Mouse (Mus musculus) right cerebral cortex, postnatal 36 days (tissue): ENCODE measurements around the gene E2f1.
A peak's percentile ranks its signal among the peaks of the same experiment; 100 is the strongest.

ENCODE experiments used
- DNase-seq, 2 experiments: peaks; one replicate each; pipeline ENCODE4 v3.0.0; 2022; ENCODE audit warnings: low spot score in 2 of 2, mixed read lengths in 1 of 2

Gene E2f1

GRCm38 (mm10) chr2:154552424-154552907, 17.2 kb downstream of the E2f1 start:
- DNase-seq = peak; percentile 43 to 47

- no peak for DNase-seq
Measured at GRCm38 (mm10) chr2:154551927-154552326, 17.8 kb downstream of the E2f1 start.

- no peak for DNase-seq
Measured at GRCm38 (mm10) chr2:154551476-154551875, 18.2 kb downstream of the E2f1 start, which contains the start of gene Actl10. Gene Actl10 (plus strand): TSS chr2:154551776.

GRCm38 (mm10) chr2:154550937-154551336, 18.8 kb downstream of the E2f1 start:
- DNase-seq = no peak

GRCm38 (mm10) chr2:154549886-154550189, 19.9 kb downstream of the E2f1 start:
- no peak for DNase-seq

GRCm38 (mm10) chr2:154549127-154549885, 20.4 kb downstream of the E2f1 start:
- peak; percentile 48 to 49 for DNase-seq

- no peak for DNase-seq
Measured at GRCm38 (mm10) chr2:154548688-154549087, 21.0 kb downstream of the E2f1 start.

GRCm38 (mm10) chr2:154546711-154547110, 23.0 kb downstream of the E2f1 start, which contains the start of gene 1700003F12Rik:
Gene 1700003F12Rik (plus strand): TSS chr2:154547085.
- DNase-seq = no peak

GRCm38 (mm10) chr2:154543567-154544347, 25.9 kb downstream of the E2f1 start:
- DNase-seq = peak; percentile 66 to 74

- no peak for DNase-seq
Measured at GRCm38 (mm10) chr2:154541630-154542029, 28.1 kb downstream of the E2f1 start.

GRCm38 (mm10) chr2:154539720-154540119, 30.0 kb downstream of the E2f1 start:
- DNase-seq = peak in 1 of 2 experiments; percentile 47

- DNase-seq = no peak
Measured at GRCm38 (mm10) chr2:154538710-154539109, 31.0 kb downstream of the E2f1 start.

GRCm38 (mm10) chr2:154538310-154538709, 31.4 kb downstream of the E2f1 start:
- peak in 1 of 2 experiments; percentile 69 for DNase-seq

GRCm38 (mm10) chr2:154534704-154535270, 34.9 kb downstream of the E2f1 start:
- DNase-seq = no peak

GRCm38 (mm10) chr2:154532888-154533287, 36.8 kb downstream of the E2f1 start:
- no peak for DNase-seq

GRCm38 (mm10) chr2:154526531-154526930, 43.2 kb downstream of the E2f1 start:
- no peak for DNase-seq

GRCm38 (mm10) chr2:154525285-154525684, 44.4 kb downstream of the E2f1 start:
- peak in 1 of 2 experiments; percentile 43 for DNase-seq

GRCm38 (mm10) chr2:154522334-154522733, 47.4 kb downstream of the E2f1 start:
- no peak for DNase-seq

GRCm38 (mm10) chr2:154521449-154521848, 48.2 kb downstream of the E2f1 start:
- DNase-seq = no peak

- DNase-seq = no peak
Measured at GRCm38 (mm10) chr2:154517424-154517823, 52.3 kb downstream of the E2f1 start.

GRCm38 (mm10) chr2:154516944-154517343, 52.7 kb downstream of the E2f1 start:
- no peak for DNase-seq

GRCm38 (mm10) chr2:154510141-154510540, 59.6 kb downstream of the E2f1 start:
- no peak for DNase-seq
